Mouse (Mus musculus) midbrain, embryonic 16.5 days (tissue): ENCODE data around the gene Cep126. TPM values are rescaled to one million over a fixed set of nuclear protein-coding genes. Genes with fewer than 3 reads are reported as not detected.

Experiments used
- ATAC-seq: fragments of 200-750 bp; cut with Nextera tagmentation; 2 replicates; pipeline ENCODE4 v1.8.0; 2017; ENCODE audit warnings: moderate TSS enrichment
- H3K27ac ChIP-seq: fragments of 300-500 bp; sonication (generic); 2 replicates; pipeline ENCODE4 v1.5.1; 2014; ENCODE audit warnings: mild to moderate bottlenecking, low read length, mixed read lengths
- H3K27me3 ChIP-seq: fragments of 300-500 bp; sonication (generic); 2 replicates; pipeline ENCODE4 v1.6.1; 2014; ENCODE audit warnings: low read depth, low read length, mixed read lengths; ENCODE audit not compliant: control insufficient read depth, insufficient read depth
- H3K36me3 ChIP-seq: fragments of 300-500 bp; sonication (generic); 2 replicates; pipeline ENCODE4 v1.6.1; 2014; ENCODE audit warnings: mild to moderate bottlenecking, low read length, moderate library complexity, mixed read lengths; ENCODE audit not compliant: control insufficient read depth, insufficient read depth
- H3K4me1 ChIP-seq: fragments of 300-500 bp; sonication (generic); 2 replicates; pipeline ENCODE4 v1.6.1; 2014; ENCODE audit warnings: mild to moderate bottlenecking, low read length, mixed read lengths; ENCODE audit not compliant: control insufficient read depth, insufficient read depth
- H3K4me2 ChIP-seq: fragments of 300-500 bp; sonication (generic); 2 replicates; pipeline ENCODE4 v1.6.1; 2014; ENCODE audit warnings: mild to moderate bottlenecking, low read length, mixed read lengths
- H3K4me3 ChIP-seq: fragments of 300-500 bp; sonication (generic); 2 replicates; pipeline ENCODE4 v1.5.1; 2014; ENCODE audit warnings: low read depth, mild to moderate bottlenecking, low read length, moderate library complexity, mixed read lengths
- H3K9ac ChIP-seq: fragments of 300-500 bp; sonication (generic); 2 replicates; pipeline ENCODE4 v1.6.1; 2014; ENCODE audit warnings: low read depth, low read length, mixed read lengths
- H3K9me3 ChIP-seq: fragments of 300-500 bp; sonication (generic); replicated peaks from 2 replicates; pipeline ENCODE4 v1.6.1; 2014; ENCODE audit warnings: mild to moderate bottlenecking, low read length, mixed read lengths; ENCODE audit not compliant: control insufficient read depth, poor library complexity, severe bottlenecking
- WGBS: fragments of 180-500 bp; shearing (Covaris S2); extraction: QIAGEN DNeasy Blood & Tissue Kit; methylation state at CpG from one replicate; pipeline ENCODE4 v1.1.7; 2014; 5-methylcytosine and 5-hydroxymethylcytosine counted together
- polyA plus RNA-seq: library from polyadenylated mRNA; unstranded; fragments of >200 nt; fragmentation: Nextera tagmentation; extraction: Ambion mirVana; gene quantifications from 2 replicates; pipeline ENCODE4 v1.2.1, GENCODE M21; 2015

Gene Cep126
- polyA plus RNA-seq, 1 experiment from 2014 or later: 4.1 TPM

GRCm38 (mm10) chr9:8100962-8101361 lies 33.1 kb downstream of the Cep126 start:
- Histone ChIP-seq H3K4me1 (no peaks in the 10 kb centered on the region), H3K4me2 (no peak overlapping the region), H3K27me3 (no peaks in the 10 kb centered on the region), H3K27ac (no peak overlapping the region), H3K36me3 (peaks cover 4% of the 10 kb centered on the region; the same call in 1 of the 2 replicates), H3K9ac (no peak overlapping the region), H3K4me3 (no peak overlapping the region), H3K9me3 (no peaks in the 10 kb centered on the region)
- no peak for ATAC-seq
- WGBS: 90% methylated on average over 6 of the region's 6 CpGs

GRCm38 (mm10) chr9:8078882-8079281 lies 55.2 kb downstream of the Cep126 start:
- no peaks in the 10 kb centered on the region for H3K27me3 ChIP-seq
- WGBS: 95% methylated on average over 5 of the region's 5 CpGs
- H3K9ac ChIP-seq: no peak overlapping the region
- H3K27ac ChIP-seq: no peak overlapping the region
- no peak overlapping the region for H3K4me2 ChIP-seq
- 0 out of 2 replicates have a peak, but pooled peaks cover 3% of the 10 kb centered on the region for H3K36me3 ChIP-seq
- no peaks in the 10 kb centered on the region for H3K9me3 ChIP-seq
- no peak for ATAC-seq
- no peak overlapping the region for H3K4me3 ChIP-seq
- no peaks in the 10 kb centered on the region for H3K4me1 ChIP-seq

- Histone ChIP-seq H3K27me3 (no peaks in the 10 kb centered on the region), H3K9ac (no peak overlapping the region), H3K27ac (no peak overlapping the region), H3K4me1 (no peaks in the 10 kb centered on the region), H3K9me3 (no peaks in the 10 kb centered on the region), H3K36me3 (0 out of 2 replicates have a peak, but pooled peaks cover 3% of the 10 kb centered on the region), H3K4me3 (no peak overlapping the region), H3K4me2 (no peak overlapping the region)
- peak; percentile 77 for ATAC-seq
Measured at GRCm38 (mm10) chr9:8074345-8074744, 59.7 kb downstream of the Cep126 start.

- Histone ChIP-seq H3K4me1 (no peaks in the 10 kb centered on the region), H3K4me3 (no peak overlapping the region), H3K36me3 (0 out of 2 replicates have a peak, but pooled peaks cover 3% of the 10 kb centered on the region), H3K27ac (no peak overlapping the region), H3K27me3 (no peaks in the 10 kb centered on the region), H3K9ac (no peak overlapping the region), H3K9me3 (no peaks in the 10 kb centered on the region), H3K4me2 (no peak overlapping the region)
- 93% methylated on average over 3 of the region's 3 CpGs for WGBS
- 0 out of 2 replicates have a peak, but pooled peaks have one; percentile 25 for ATAC-seq
Measured at GRCm38 (mm10) chr9:8073203-8073755, 60.8 kb downstream of the Cep126 start.

- ATAC-seq: no peak
- no peaks in the 10 kb centered on the region for H3K4me1 ChIP-seq
- H3K9ac ChIP-seq: no peak overlapping the region
- no peak overlapping the region for H3K4me2 ChIP-seq
- no peak overlapping the region for H3K27ac ChIP-seq
- no peaks in the 10 kb centered on the region for H3K9me3 ChIP-seq
- H3K27me3 ChIP-seq: no peaks in the 10 kb centered on the region
- WGBS: 79% methylated on average over 3 of the region's 3 CpGs
- H3K4me3 ChIP-seq: no peak overlapping the region
- H3K36me3 ChIP-seq: no peaks in the 10 kb centered on the region
Measured at GRCm38 (mm10) chr9:8059636-8060035, 74.5 kb downstream of the Cep126 start.

- Histone ChIP-seq H3K4me3 (no peak overlapping the region), H3K36me3 (no peaks in the 10 kb centered on the region), H3K9ac (no peak overlapping the region), H3K4me1 (no peaks in the 10 kb centered on the region), H3K27ac (no peak overlapping the region), H3K9me3 (no peaks in the 10 kb centered on the region), H3K27me3 (no peaks in the 10 kb centered on the region), H3K4me2 (no peak overlapping the region)
- no peak for ATAC-seq
- WGBS: 71% methylated on average over 1 of the region's 1 CpGs
Measured at GRCm38 (mm10) chr9:8054831-8055230, 79.3 kb downstream of the Cep126 start.

GRCm38 (mm10) chr9:8043044-8043387 lies 91.1 kb downstream of the Cep126 start:
- H3K9me3 ChIP-seq: no peaks in the 10 kb centered on the region
- no peaks in the 10 kb centered on the region for H3K27me3 ChIP-seq
- peak overlapping the region; percentile 56 for H3K9ac ChIP-seq
- peak overlapping the region; percentile 76 for H3K4me3 ChIP-seq
- ATAC-seq: peak; percentile 75
- H3K27ac ChIP-seq: peak overlapping the region; percentile 95
- H3K4me1 ChIP-seq: peaks cover 9% of the 10 kb centered on the region
- WGBS: 16% methylated on average over 5 of the region's 5 CpGs
- H3K36me3 ChIP-seq: no peaks in the 10 kb centered on the region; the same call in 1 of the 2 replicates
- H3K4me2 ChIP-seq: peak overlapping the region; percentile 65

- Histone ChIP-seq H3K4me3 (peak within 1 kb of the TSS; percentile 76), H3K4me2 (peak within 1 kb of the TSS; percentile 65), H3K4me1 (peaks cover 9% of the 10 kb centered on the region), H3K9ac (peak within 1 kb of the TSS; percentile 80), H3K9me3 (no peaks in the 10 kb centered on the region), H3K27ac (peak within 1 kb of the TSS; percentile 95), H3K36me3 (no peaks in the 10 kb centered on the region; the same call in 1 of the 2 replicates), H3K27me3 (no peaks in the 10 kb centered on the region)
- whole genome bisulfite sequencing: 0% methylated on average over 39 of the region's 39 CpGs
- ATAC-seq: peak; percentile 98
Measured at GRCm38 (mm10) chr9:8042338-8043043, 91.6 kb downstream of the Cep126 start, which contains the start of gene Cfap300. TSS of gene Cfap300 (minus strand) at chr9:8042823.

GRCm38 (mm10) chr9:8035546-8035945 lies 98.5 kb downstream of the Cep126 start:
- Histone ChIP-seq H3K4me1 (no peaks in the 10 kb centered on the region), H3K9ac (no peak overlapping the region), H3K4me2 (no peak overlapping the region), H3K27ac (no peak overlapping the region), H3K4me3 (no peak overlapping the region), H3K36me3 (no peaks in the 10 kb centered on the region; the same call in 1 of the 2 replicates), H3K9me3 (no peaks in the 10 kb centered on the region), H3K27me3 (no peaks in the 10 kb centered on the region)
- 50% methylated on average over 7 of the region's 7 CpGs for WGBS
- ATAC-seq: no peak
